Mouse (Mus musculus): Measurements from ENCODE around the gene Ss18l1.
A peak's percentile ranks its signal among the peaks of the same experiment; 100 is the strongest.

Ss18l1 gene

DNA sequence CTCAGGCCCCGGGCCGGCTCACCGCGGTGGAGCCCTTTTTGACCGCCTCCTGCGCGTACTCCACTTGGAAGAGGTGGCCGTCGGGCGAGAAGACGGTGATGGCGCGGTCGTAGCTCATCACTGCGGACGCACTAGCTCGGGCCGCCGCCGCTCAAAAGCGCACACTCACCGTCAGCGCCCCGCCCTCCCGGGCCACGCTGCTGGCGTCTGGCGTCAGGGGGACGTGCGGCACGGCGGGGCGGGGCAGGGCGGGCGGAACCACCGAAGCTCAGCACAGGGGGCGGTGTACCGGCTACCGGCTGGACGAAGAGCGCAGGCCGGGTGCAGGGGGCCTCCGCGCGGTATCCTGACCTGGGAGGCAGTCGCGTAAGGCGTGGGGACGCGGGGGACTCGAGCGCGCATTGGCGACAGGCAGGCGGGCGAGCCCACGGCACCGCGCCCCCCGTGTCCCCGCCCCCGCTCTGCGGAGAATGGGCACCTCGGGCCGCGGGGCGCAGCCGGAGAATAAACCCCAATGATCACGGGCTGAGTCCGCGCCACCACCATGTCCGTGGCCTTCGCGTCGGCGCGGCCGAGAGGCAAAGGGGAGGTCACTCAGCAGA is at the start of gene Ss18l1, which contains the start of gene Psma7:
TSS of gene Ss18l1 (plus strand) at position 254 of the 602 bp plus-strand sequence.
TSS of gene Psma7 (minus strand) at position 178 of the 602 bp plus-strand sequence.
- DNase-seq (ENCODE audit: low spot score in 2 of 2): peak; percentile 80 to 91

GRCm38 (mm10) chr2:179993071-179993470 is 49.2 kb upstream of the Ss18l1 start:
- DNase-seq (ENCODE audit: low spot score in 2 of 2): no peak

DNA sequence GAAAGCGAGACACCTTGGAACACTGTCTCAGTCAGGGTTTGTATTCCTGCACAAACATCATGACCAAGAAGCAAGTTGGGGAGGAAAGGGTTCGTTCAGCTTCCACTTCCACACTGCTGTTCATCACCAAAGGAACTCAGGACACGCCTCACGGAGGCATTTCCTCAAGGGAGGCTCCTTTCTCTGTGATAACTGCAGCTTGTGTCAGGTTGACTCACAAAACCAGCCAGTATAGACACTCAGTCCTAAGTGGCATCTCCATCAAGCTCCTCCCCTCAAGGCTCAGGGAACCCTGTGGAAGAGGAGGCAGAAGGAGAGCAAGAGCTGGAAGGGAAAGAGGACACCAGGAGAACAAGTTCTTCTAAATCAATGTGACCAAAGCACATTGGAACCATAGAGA is 43.9 kb upstream of the Ss18l1 start:
- DNase-seq (ENCODE audit: low spot score in 2 of 2): no peak

DNA sequence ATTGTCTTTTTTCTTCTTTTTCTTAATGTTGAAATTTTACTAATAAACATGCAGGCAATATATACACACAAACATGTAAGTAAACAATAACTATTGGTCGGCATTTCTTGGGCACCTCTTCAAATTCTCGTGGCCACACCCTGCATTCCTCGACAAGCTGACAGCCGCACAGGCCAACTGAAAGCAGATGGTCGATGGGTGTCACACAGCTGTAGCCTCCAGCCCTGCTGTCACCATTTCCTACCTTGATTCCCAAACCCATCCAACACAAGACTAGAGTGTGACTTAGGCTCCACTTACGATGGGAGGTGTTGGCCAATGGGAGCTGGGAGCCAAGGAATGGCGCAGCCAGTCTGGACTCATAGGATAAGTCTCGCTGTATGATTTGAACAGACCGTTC is 40.7 kb upstream of the Ss18l1 start:
- DNase-seq (ENCODE audit: low spot score in 2 of 2): no peak

DNA sequence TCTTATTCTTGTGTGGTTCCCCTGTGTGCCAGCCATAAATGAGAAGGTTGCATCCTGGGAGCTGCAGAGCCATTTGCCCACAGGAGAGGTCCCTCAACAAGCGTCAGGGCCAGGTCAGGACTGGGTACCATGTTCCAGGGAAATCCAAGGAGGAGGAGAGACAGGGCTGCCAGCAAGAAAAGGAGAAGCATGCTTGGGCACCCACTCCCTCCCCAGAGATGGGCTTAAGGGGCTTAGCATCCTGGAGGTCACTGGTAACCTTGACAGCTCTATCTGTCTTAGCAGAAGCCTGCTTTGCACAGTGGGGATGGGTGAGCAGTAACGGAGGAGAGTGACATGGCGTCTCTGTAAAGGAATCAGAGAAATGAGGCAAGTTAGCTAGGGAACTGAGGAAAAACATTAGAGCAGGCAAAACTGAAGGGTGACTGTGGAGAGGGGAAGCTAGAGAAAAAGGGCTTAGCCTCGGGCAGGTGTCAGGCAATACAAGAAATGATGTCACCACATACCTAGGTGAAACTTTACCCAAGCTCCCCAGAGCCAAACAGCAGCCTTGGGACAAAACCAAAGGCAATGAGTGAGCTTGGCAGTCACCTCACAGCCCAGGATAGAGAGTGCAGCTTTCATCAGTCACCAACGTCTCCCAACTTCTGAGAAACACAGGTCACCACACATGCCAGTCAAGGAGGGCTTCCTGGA is 36.5 kb upstream of the Ss18l1 start:
- DNase-seq (ENCODE audit: low spot score in 2 of 2): no peak

DNA sequence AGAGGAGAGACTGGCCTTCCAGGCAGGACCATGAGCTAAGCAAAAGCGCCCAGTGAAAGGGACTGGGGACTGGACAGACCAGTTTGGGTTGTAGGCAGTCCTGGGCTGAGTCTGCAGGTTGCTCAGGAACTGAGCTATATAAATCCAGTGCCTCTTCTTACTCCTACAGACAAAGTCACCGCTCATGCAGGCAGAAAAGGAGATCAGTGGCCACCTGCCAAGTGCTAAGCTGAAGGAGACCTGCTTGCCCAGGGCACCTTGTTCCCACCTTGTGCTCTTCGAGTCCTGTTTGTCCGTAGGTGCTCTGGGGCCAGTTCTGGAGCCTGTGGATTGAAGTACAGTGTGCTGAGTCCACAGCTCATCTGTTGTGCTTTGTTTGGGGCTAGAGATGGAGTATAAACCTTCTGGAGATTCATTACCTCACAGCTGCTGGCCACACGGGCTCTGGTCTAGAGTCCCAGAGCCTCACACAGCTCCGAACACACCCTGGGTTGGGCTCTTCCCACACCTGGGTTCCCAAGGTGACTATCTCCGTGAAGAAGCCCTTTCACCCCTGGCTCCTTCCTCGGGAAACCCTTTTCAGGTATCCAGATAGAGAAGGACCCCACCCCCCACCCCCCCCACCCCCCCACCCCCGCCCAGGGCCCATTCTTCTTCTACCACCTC is 35.8 kb upstream of the Ss18l1 start:
- DNase-seq (ENCODE audit: low spot score in 2 of 2): no peak

DNA sequence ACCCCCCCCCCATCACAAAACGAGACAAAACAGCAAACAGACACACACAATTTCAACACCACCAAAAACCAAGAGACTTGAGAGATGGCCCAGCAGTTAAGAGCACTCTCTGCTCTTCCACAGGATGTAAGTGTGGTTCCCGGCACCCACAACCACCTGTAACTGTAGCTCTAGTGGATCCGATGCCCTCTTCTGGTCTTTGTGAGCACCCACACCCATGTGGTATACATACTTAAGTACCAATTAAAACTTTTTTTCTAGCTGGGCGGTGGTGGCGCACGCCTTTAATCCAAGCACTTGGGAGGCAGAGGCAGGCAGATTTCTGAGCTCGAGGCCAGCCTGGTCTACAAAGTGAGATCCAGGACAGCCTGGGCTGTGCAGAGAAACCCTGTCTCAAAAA is 31.6 kb upstream of the Ss18l1 start:
- DNase-seq (ENCODE audit: low spot score in 2 of 2): no peak

- no peak for DNase-seq (ENCODE audit: low spot score in 2 of 2)
These were observed 30.9 kb upstream of the Ss18l1 start for GRCm38 (mm10) chr2:180011370-180011769.

GRCm38 (mm10) chr2:180013686-180014085 is 28.6 kb upstream of the Ss18l1 start:
- no peak for DNase-seq (ENCODE audit: low spot score in 2 of 2)

DNA sequence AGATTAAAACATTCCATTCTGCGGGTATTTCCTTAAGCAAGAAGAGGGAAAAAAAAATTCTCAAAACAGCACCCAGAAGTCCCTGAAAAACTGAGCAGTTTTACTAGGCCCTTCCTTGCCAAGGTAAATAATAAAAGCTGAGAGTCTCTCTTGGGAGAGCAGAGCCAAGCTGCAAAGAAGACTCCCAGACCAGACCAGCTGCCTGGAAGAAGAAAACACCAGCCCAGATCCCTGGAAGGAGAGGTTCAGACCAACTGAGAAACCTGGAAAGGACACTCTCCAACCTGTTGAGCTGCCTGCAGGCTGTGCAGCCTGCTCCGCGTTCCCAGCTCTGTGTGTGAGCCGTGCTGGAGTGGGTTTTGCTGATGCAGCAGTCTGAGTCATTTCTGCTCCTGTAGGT is 24.7 kb upstream of the Ss18l1 start:
- DNase-seq (ENCODE audit: low spot score in 2 of 2): no peak

- no peak for DNase-seq (ENCODE audit: low spot score in 2 of 2)
These were observed 23.7 kb upstream of the Ss18l1 start for GRCm38 (mm10) chr2:180018573-180018972.

- no peak for DNase-seq (ENCODE audit: low spot score in 2 of 2)
These were observed 22.1 kb upstream of the Ss18l1 start for GRCm38 (mm10) chr2:180020091-180020661.

- no peak for DNase-seq (ENCODE audit: low spot score in 2 of 2)
These were observed 21.4 kb upstream of the Ss18l1 start for GRCm38 (mm10) chr2:180020919-180021318.

- DNase-seq (ENCODE audit: low spot score in 2 of 2): no peak
These were observed 19.6 kb upstream of the Ss18l1 start for GRCm38 (mm10) chr2:180022751-180023150.

DNA sequence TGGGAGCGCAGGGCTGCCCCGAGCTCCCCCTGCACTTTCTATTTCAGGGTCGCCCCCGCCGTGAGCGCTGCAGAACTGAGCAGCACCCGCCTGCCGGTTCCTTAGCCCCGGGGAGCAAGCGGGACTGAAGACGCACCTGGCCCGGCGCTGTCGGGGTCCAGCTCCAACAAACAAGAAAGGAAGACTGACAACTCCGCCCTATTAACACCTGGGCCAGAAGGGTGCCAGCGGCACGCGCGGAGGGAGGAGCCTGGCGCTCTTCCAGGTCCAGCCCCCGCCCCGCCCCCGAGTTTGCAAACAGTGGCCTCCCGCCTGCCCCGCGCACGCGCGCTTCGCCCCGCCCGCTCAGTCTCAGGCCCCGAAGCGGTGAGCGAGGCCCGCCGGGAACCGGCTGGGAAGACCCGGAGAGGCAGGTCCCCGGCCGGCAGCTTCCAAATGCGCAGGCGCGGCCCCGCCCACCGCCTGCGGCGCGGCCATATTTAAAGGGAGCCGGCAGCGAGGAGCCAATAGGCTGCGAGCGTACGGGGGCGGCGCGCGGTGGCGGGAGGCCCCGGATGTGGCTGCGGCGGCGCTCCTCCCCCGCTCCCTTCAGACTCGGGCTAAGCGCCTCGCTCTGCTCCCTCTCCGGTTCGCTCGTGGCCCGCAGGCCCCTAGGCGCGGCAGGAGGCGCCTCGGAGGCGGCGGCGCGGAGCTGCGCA is 17.8 kb upstream of the Ss18l1 start, which contains the start of gene Lsm14b:
TSS of gene Lsm14b (plus strand) at position 587 of the 698 bp plus-strand sequence.
- peak; percentile 99 for DNase-seq (ENCODE audit: low spot score in 2 of 2)

DNA sequence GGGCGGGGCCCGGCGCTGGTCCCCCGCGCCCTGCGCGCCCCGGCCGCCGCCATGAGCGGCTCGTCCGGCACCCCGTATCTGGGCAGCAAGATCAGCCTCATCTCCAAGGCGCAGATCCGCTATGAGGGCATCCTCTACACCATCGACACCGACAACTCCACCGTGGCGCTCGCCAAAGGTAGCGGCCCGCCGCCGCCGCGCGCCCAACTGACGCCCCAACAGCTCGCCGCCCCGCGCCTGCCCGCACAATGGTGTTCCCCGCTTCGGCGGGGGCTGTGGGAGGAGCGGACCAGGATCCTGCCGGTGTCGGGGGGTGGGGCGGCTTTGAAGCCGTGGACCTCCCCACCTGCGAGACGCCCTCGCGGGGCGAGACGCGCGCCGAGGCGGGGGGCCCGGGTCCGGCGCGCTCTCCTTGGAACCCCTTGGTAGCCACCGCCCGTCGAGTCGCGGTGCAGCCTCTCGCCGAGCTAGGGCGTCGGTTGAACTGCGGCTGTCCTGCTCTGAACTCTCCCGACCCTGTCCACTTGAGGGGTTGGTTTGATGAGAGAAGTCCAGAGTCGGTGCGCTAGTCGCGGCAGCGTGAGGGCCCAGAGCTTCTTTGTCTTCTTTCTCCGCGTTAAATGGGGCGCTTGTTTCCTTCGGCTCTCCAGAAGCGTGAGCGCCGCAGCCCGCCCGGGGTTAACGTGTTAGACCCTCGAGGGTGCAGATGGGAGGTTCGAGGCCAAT is 17.0 kb upstream of the Ss18l1 start:
- peak in 1 of 2 experiments; percentile 50 for DNase-seq (ENCODE audit: low spot score in 2 of 2)

DNA sequence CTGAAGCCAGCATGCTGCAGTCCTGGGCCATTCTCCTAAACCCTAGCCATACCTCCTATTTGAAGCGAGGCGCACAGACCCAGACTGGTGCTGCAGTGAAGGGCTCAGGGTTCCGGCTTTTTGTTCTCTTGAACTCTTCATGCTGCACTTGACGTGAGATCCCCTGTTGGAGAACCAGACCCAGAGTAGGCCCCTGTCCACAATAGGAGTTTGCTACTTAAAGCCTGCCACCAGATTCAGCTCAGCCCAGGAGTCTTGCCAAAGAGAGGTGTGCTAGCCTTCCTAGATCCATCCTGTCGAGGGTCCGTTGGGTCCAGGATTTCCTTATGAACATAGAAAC is 16.5 kb upstream of the Ss18l1 start:
- DNase-seq (ENCODE audit: low spot score in 2 of 2): no peak

DNA sequence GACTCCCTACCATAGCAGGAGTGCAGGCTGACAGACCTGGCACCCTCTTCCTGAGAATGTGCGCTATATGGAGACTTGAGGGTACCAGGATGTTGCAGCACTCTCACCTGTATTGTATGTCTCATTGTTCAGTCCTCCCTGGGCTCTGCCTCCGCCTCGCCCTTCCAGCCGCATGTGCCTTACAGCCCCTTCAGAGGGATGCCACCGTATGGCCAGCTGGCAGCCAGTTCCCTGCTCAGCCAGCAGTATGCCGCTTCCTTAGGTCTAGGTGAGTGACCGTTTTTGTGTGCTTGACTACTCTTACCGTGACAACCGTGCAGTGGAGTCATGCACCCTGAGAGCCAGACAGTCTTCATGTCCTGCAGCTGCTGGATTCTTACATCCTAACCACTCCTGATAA is 14.5 kb upstream of the Ss18l1 start:
- DNase-seq (ENCODE audit: low spot score in 2 of 2): no peak

DNA sequence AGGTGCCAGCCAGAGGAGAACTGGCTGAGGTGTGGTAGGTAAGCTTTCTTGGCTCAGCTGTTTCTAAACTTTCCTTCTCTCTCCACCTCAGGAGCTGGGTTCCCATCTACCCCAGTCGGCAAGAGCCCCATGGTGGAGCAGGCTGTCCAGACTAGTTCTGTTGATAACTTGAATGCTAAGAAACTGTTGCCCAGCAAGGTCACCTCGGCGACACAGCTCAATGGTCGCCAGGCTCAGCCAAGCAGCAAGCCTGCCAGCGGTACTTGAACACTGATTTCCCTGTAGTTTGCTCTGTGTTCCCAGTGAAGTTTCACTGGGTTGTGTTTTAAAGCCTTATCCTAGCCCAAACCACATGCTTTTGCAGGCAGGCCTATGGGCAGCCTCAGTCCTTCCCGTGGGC is 11.0 kb upstream of the Ss18l1 start:
- DNase-seq (ENCODE audit: low spot score in 2 of 2): no peak

DNA sequence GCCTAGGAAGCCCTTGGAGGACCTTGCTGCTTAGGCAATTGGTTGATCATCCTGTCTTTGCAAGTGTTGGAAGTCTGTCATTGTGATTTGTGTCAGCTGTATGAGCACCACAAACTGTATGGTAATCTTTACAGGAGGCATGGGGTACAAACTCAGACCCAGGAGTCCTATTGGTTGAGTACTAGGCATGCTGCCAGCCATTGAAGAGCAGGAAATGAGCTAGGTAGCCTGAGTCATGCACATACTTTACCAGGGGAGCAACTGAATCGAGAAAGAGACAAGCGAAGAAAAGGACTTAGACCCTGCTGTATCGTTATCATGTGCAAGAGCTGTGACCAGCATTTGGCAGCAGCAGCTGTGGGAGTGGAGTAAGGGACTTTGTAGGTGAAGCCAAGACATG is 9.4 kb upstream of the Ss18l1 start:
- DNase-seq (ENCODE audit: low spot score in 2 of 2): no peak

- no peak for DNase-seq (ENCODE audit: low spot score in 2 of 2)
These were observed 8.4 kb upstream of the Ss18l1 start for GRCm38 (mm10) chr2:180033956-180034355.

Measured in cerebellum, postnatal 4 days (tissue).